14 mouse cellular contexts compared by ENCODE assay signal in the genomic region with DNA sequence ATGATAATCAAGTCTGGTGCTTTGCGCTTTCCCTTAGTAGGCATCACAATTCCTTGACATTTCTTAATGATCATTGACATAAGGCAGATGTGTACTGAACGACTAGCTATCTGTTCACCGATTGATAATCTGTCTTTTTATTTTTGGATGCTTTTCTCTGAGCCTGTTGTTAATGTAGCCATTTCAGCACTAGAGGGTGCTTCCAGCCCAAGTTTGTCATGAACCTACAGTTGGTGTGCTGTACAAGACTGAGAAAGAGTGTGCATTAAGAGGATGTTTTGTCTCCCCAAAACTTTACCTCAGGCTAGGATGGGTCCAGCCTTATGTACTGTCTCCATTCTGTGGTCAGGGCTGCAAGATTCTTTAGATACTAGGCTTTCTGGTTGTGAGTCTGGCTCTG.
DNase-seq lines count a peak whose midpoint lies in the region; ATAC-seq and TF ChIP-seq lines count a peak whose summit lies in the region.
"Had no signal": no experiment of that assay in that cellular context is flagged by ENCODE, and none has a peak within 500 bp of the region (broad histone marks: within the 10 kb centered on the region; RNA-seq: fewer than 3 reads in every experiment).

No protein-coding gene starts in this region.

- no peak for ATAC-seq in lung, postnatal 0 days
- ATAC-seq in neural tube, embryonic 15.5 days (ENCODE audit: low FRiP score): no peak

- no peaks in the 10 kb centered on the region for H3K27me3 ChIP-seq in lung, postnatal 0 days (replicated peaks; ENCODE audit: insufficient read depth, low read length)
- H3K27me3 ChIP-seq in neural tube, embryonic 15.5 days (replicated peaks): no peaks in the 10 kb centered on the region
- H3K27me3 ChIP-seq: hindbrain, embryonic 13.5 days; limb, embryonic 15.5 days; megakaryocyte, embryonic 14.5 days; neural tube, embryonic 13.5 days had no signal

- H3K4me1 ChIP-seq in lung, postnatal 0 days (ENCODE audit: insufficient read depth, low read depth, low read length): no peaks in the 10 kb centered on the region
- no peaks in the 10 kb centered on the region for H3K4me1 ChIP-seq in cortical plate, adult 2 months (ENCODE audit: control insufficient read depth, insufficient read depth, low read length)
- H3K4me1 ChIP-seq in neural tube, embryonic 15.5 days: no peaks in the 10 kb centered on the region
- H3K4me1 ChIP-seq: hindbrain, embryonic 13.5 days; limb, embryonic 15.5 days; megakaryocyte, embryonic 14.5 days; neural tube, embryonic 13.5 days had no signal

- 82% methylated on average over 3 of the region's 3 CpGs for WGBS in lung, postnatal 0 days
- WGBS in neural tube, embryonic 15.5 days: 94% methylated on average over 3 of the region's 3 CpGs

- intact Hi-C loops in heart, postnatal 10 days (cut with DNase I): loop anchor here (5.0 kb wide), 1 partner anchor 1245 kb away; no protein-coding TSS in a partner anchor

- no peak overlapping the region for H3K4me3 ChIP-seq in lung, postnatal 0 days (ENCODE audit: low read depth, low read length)
- no peak overlapping the region for H3K4me3 ChIP-seq in cortical plate, adult 2 months (ENCODE audit: insufficient read depth, low read length)
- no peak overlapping the region for H3K4me3 ChIP-seq in neural tube, embryonic 15.5 days (replicated peaks)
- H3K4me3 ChIP-seq: erythroblast, embryonic 14.5 days; hindbrain, embryonic 13.5 days; limb, embryonic 15.5 days; megakaryocyte, embryonic 14.5 days; neural tube, embryonic 13.5 days had no signal

- no peak overlapping the region for H3K27ac ChIP-seq in lung, postnatal 0 days (ENCODE audit: low read length)
- H3K27ac ChIP-seq in cortical plate, adult 2 months (ENCODE audit: insufficient read depth, low read length): no peak overlapping the region
- no peak overlapping the region for H3K27ac ChIP-seq in neural tube, embryonic 15.5 days (replicated peaks)
- H3K27ac ChIP-seq: hindbrain, embryonic 13.5 days; limb, embryonic 15.5 days; neural tube, embryonic 13.5 days had no signal

- peak; percentile 62 for TF ChIP-seq CTCF in lung, postnatal 0 days (IDR thresholded peaks at IDR 0.05)
- TF ChIP-seq CTCF in cortical plate, adult 2 months (IDR thresholded peaks at IDR 0.05; ENCODE audit: extremely low read depth, insufficient read depth, low read length): peak; percentile 57; the same call in 1 of the 2 replicates

- H3K4me2 ChIP-seq in lung, postnatal 0 days (replicated peaks; ENCODE audit: low read depth, low read length): no peak overlapping the region
- H3K4me2 ChIP-seq in neural tube, embryonic 15.5 days: no peak overlapping the region
- H3K4me2 ChIP-seq: hindbrain, embryonic 13.5 days; limb, embryonic 15.5 days; neural tube, embryonic 13.5 days had no signal

- no peak for TF ChIP-seq EP300 in lung, postnatal 0 days (IDR thresholded peaks at IDR 0.05)

- TF ChIP-seq POLR2A in cortical plate, adult 2 months (IDR thresholded peaks at IDR 0.05; ENCODE audit: extremely low read depth, insufficient read depth, low read length): no peak

- H3K9ac ChIP-seq in lung, postnatal 0 days (replicated peaks; ENCODE audit: low read depth): no peak overlapping the region
- H3K9ac ChIP-seq in neural tube, embryonic 15.5 days (replicated peaks): no peak overlapping the region
- H3K9ac ChIP-seq: hindbrain, embryonic 13.5 days; limb, embryonic 15.5 days; neural tube, embryonic 13.5 days had no signal

- no peaks in the 10 kb centered on the region for H3K36me3 ChIP-seq in lung, postnatal 0 days (ENCODE audit: insufficient read depth, low read length)
- H3K36me3 ChIP-seq in neural tube, embryonic 15.5 days: no peaks in the 10 kb centered on the region
- H3K36me3 ChIP-seq: hindbrain, embryonic 13.5 days; limb, embryonic 15.5 days; neural tube, embryonic 13.5 days had no signal

- no peaks in the 10 kb centered on the region for H3K9me3 ChIP-seq in lung, postnatal 0 days (ENCODE audit: low read length)
- no peaks in the 10 kb centered on the region for H3K9me3 ChIP-seq in neural tube, embryonic 15.5 days (replicated peaks)
- H3K9me3 ChIP-seq: hindbrain, embryonic 13.5 days; limb, embryonic 15.5 days; megakaryocyte, embryonic 14.5 days; neural tube, embryonic 13.5 days had no signal

- DNase-seq in heart, postnatal 10 days: peak; percentile 2 to 10
- no peak for DNase-seq in heart, adult 8-10 months (ENCODE audit: low spot score)
- DNase-seq in lung, postnatal 0 days (ENCODE audit: low spot score): peak; percentile 16
- no peak for DNase-seq in lung, adult 18-20 months
- DNase-seq in NIH3T3 (ENCODE audit: low read depth): peak; percentile 73
- DNase-seq: adrenal gland, adult 8-10 months; kidney, postnatal 25 days had no signal

Comparison
In these comparisons a context has a peak if more than half of its experiments do, and no peak if none do; other contexts are left out.
1. DNase-seq: peak in heart, postnatal 10 days (2 of 2), lung, postnatal 0 days (single experiment) and NIH3T3 (single experiment); none in heart, adult 8-10 months (single experiment) and lung, adult 18-20 months (0 of 2).